Mouse (Mus musculus) bone marrow, adult 2 months (tissue): Measurements from ENCODE around the gene Trim42. TPM values are rescaled to one million over a fixed set of nuclear protein-coding genes. Genes with fewer than 3 reads are reported as not detected.

Experiments
- H3K27ac ChIP-seq: fragments of 200-500 bp; 2 replicates; pipeline ENCODE4 v1.5.1; 2012; ENCODE audit warnings: low read depth, mild to moderate bottlenecking, control low read depth, inconsistent platforms, low read length; ENCODE audit not compliant: control insufficient read depth, poor library complexity, insufficient read depth
- H3K4me1 ChIP-seq: fragments of 200-500 bp; 2 replicates; pipeline ENCODE4 v1.6.1; 2011; ENCODE audit warnings: low read length; ENCODE audit not compliant: control insufficient read depth, insufficient read depth
- H3K4me3 ChIP-seq: fragments of 200-500 bp; replicated peaks from 2 replicates; pipeline ENCODE3; 2011; ENCODE audit warnings: mild to moderate bottlenecking, low read depth, low read length, control low read depth; ENCODE audit not compliant: control insufficient read depth
- CTCF ChIP-seq: fragments of 200-500 bp; IDR thresholded peaks from 2 replicates; pipeline ENCODE4 v1.5.1; 2011; ENCODE audit warnings: low read length, control low read depth; ENCODE audit not compliant: control insufficient read depth, insufficient read depth
- POLR2A ChIP-seq: fragments of 200-500 bp; IDR thresholded peaks from 2 replicates; pipeline ENCODE4 v1.6.1; 2011; ENCODE audit warnings: low read depth, mild to moderate bottlenecking, control low read depth, low read length, borderline replicate concordance; ENCODE audit not compliant: control insufficient read depth
- WGBS: fragments of 180-500 bp; shearing (Covaris S2); methylation state at CpG from one replicate; pipeline ENCODE4 v1.1.7; 2018; 5-methylcytosine and 5-hydroxymethylcytosine counted together
- polyA plus RNA-seq: library from polyadenylated mRNA; stranded (reverse); fragments of >200 nt; gene quantifications from 2 replicates; pipeline ENCODE4 v1.2.4, GENCODE M21; 2011; ENCODE audit warnings: low replicate concordance; ENCODE audit not compliant: missing spikeins, insufficient read depth, insufficient read length

Gene Trim42
- not detected in 2 replicates for polyA plus RNA-seq

GRCm38 (mm10) chr9:97369591-97369990 is at the start of gene Trim42:
TSS of gene Trim42 (minus strand) at chr9:97369958.
- no peak within 1 kb of the TSS for H3K4me3 ChIP-seq
- H3K4me1 ChIP-seq: no peaks in the 10 kb centered on the region
- H3K27ac ChIP-seq: no peak within 1 kb of the TSS
- TF ChIP-seq CTCF (no peak), POLR2A (no peak)
- WGBS: 78% methylated on average over 7 of the region's 7 CpGs

GRCm38 (mm10) chr9:97414876-97415668 is 45.3 kb upstream of the Trim42 start:
- 75% methylated on average over 6 of the region's 6 CpGs for WGBS
- Histone ChIP-seq H3K4me3 (no peak overlapping the region), H3K4me1 (no peaks in the 10 kb centered on the region), H3K27ac (no peak overlapping the region)
- TF ChIP-seq CTCF (no peak), POLR2A (no peak)

- Histone ChIP-seq H3K4me1 (no peaks in the 10 kb centered on the region), H3K27ac (no peak overlapping the region), H3K4me3 (no peak overlapping the region)
- WGBS: 65% methylated on average over 2 of the region's 2 CpGs
- TF ChIP-seq POLR2A (no peak), CTCF (no peak)
Observed at GRCm38 (mm10) chr9:97408142-97408541, 38.4 kb upstream of the Trim42 start.

- H3K4me1 ChIP-seq: no peaks in the 10 kb centered on the region
- WGBS: 76% methylated on average over 6 of the region's 6 CpGs
- no peak overlapping the region for H3K4me3 ChIP-seq
- TF ChIP-seq CTCF: no peak
- TF ChIP-seq POLR2A: no peak
- no peak overlapping the region for H3K27ac ChIP-seq
Observed at GRCm38 (mm10) chr9:97356441-97356840, 13.3 kb downstream of the Trim42 start.

- Histone ChIP-seq H3K27ac (no peak overlapping the region), H3K4me3 (no peak overlapping the region), H3K4me1 (no peaks in the 10 kb centered on the region)
- 72% methylated on average over 12 of the region's 12 CpGs for WGBS
- TF ChIP-seq CTCF: no peak
- no peak for TF ChIP-seq POLR2A
Observed at GRCm38 (mm10) chr9:97344767-97345297, 24.9 kb downstream of the Trim42 start.

- WGBS: 65% methylated on average over 5 of the region's 5 CpGs
- Histone ChIP-seq H3K27ac (no peak overlapping the region), H3K4me3 (no peak overlapping the region), H3K4me1 (no peaks in the 10 kb centered on the region)
- TF ChIP-seq POLR2A: no peak
- no peak for TF ChIP-seq CTCF
Observed at GRCm38 (mm10) chr9:97341772-97342171, 28.0 kb downstream of the Trim42 start.

GRCm38 (mm10) chr9:97322846-97323245 is 46.9 kb downstream of the Trim42 start:
- 52% methylated on average over 3 of the region's 3 CpGs for WGBS

GRCm38 (mm10) chr9:97322120-97322519 is 47.6 kb downstream of the Trim42 start:
- WGBS: 83% methylated on average over 10 of the region's 10 CpGs
- Histone ChIP-seq H3K27ac (no peak overlapping the region), H3K4me1 (no peaks in the 10 kb centered on the region), H3K4me3 (no peak overlapping the region)
- TF ChIP-seq CTCF (no peak), POLR2A (no peak)

More at GRCm38 (mm10) chr9:97322846-97323245, 46.9 kb downstream of the Trim42 start:
- Histone ChIP-seq H3K27ac (no peak overlapping the region), H3K4me3 (no peak overlapping the region), H3K4me1 (no peaks in the 10 kb centered on the region)
- TF ChIP-seq POLR2A: no peak
- no peak for TF ChIP-seq CTCF
